Mouse (Mus musculus) induced T-regulatory cell, adult 2 months (primary cell): ENCODE measurements around the gene R3hdm4.
"Not testable (repeated sequence)": the region's sequence is repeated elsewhere in the genome, so short reads cannot be mapped to it uniquely, and the experiment has no call there.

ENCODE experiments used
- DNase-seq: peaks from one replicate; pipeline ENCODE4 v3.0.0-alpha.2; 2012; ENCODE audit warnings: low read depth

Gene R3hdm4

GRCm38 (mm10) chr10:79897316-79898245, 23.4 kb downstream of the R3hdm4 start:
- DNase-seq: peak; percentile 70

GRCm38 (mm10) chr10:79896814-79897213, 24.2 kb downstream of the R3hdm4 start:
- DNase-seq: no peak

DNA sequence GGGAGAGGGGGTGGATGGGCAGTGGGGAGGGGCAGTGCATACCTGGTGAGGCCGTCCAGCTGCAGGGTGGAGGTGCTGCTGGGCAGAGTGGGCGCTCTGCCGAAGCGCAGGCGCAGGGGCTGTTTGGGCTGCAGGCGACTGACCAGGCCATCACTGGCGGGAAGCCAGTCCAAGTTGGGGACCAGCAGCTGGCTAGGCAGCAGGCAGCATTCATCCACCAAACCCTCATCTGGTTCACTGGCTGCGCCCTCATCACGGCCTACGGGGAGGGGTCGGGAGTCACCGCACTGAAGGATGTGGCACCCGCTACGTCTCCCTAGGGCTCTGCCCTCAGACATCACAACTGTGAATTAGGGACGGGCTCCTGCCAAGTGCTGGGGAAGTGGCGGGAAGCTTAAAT, 24.7 kb downstream of the R3hdm4 start:
- no peak for DNase-seq

- peak; percentile 89 for DNase-seq
Observed at GRCm38 (mm10) chr10:79892451-79893118, 28.4 kb downstream of the R3hdm4 start.

GRCm38 (mm10) chr10:79890670-79891069, 30.3 kb downstream of the R3hdm4 start, which contains the start of gene Cfd:
TSS of gene Cfd (plus strand) at chr10:79890853.
- no peak for DNase-seq

DNA sequence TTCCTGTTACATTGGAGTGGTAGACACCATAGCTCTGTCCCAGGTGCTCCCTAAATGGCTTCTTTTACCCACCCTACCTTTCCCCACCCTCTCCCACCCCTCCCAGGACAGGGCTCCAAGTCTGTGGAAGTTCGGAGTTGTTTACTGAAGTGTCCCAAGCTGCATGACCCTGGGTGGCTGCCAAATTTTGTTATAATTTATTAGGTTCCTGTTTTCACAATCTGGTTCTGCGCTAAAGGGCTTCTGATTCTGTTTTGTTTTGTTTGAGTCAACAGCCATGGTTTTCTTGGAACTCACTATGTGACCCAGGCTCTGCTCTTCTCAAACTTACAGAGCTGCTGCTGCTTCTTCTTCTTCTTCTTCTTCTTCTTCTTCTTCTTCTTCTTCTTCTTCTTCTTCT, 31.6 kb downstream of the R3hdm4 start:
- no peak for DNase-seq

DNA sequence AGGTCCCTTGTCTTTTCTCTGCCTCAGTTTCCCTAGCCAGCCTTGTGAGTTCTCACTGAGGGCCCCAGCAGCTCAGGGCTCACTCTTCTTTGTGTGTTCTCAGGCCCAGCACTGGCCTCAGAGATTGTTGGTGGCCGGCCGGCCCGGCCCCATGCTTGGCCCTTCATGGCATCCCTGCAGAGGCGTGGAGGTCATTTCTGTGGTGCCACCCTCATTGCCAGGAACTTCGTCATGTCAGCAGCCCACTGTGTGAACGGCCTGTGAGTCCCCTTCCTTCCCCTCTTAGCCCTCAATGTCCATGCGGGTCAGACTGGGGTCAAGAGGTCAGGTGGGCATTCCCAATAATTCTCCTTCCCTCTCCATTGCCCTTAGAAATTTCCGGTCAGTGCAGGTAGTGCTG, 34.4 kb downstream of the R3hdm4 start:
- no peak for DNase-seq

- no peak for DNase-seq
Observed at GRCm38 (mm10) chr10:79886054-79886453, 35.0 kb downstream of the R3hdm4 start, which contains the start of gene Elane. TSS of gene Elane (plus strand) at chr10:79886247.

DNA sequence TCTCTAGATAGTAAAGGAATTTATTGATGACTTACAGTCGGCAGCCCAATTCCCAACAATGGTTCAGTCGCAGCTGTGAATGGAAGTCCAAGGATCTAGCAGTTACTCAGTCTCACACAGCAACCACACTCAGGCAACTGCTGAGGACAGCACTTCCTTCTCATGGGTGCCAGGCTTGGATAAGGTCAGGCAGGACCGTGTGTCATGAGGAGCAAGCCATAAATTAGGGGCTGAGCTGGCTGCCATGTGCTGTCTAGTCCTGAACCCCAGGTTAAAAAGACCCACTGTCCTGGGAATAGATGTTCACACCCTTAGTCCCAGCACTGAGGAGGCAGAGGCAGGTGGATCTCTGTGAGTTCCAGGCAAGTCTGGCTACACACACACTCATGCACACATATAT, 36.1 kb downstream of the R3hdm4 start:
- not testable (repeated sequence) for DNase-seq

DNA sequence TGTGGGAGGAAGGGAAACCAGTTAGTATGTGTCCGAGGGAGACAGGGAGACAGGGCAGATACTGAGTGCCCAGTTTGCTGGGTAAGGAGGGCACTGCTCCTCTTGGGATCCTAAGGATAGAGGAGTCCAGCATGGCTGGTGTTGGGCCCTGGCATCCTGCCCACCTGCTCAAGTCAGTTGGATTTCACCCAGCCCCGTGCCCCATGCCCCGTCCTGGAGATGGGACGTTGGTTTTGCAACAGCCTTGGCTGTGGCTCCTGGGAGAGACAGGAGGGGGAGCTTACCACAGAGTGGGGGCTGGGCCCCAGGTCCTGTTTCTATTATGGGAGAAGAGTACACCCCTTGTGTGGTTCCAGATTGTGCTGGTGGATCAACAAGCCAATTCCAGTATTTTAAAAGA, 36.6 kb downstream of the R3hdm4 start:
- no peak for DNase-seq

DNA sequence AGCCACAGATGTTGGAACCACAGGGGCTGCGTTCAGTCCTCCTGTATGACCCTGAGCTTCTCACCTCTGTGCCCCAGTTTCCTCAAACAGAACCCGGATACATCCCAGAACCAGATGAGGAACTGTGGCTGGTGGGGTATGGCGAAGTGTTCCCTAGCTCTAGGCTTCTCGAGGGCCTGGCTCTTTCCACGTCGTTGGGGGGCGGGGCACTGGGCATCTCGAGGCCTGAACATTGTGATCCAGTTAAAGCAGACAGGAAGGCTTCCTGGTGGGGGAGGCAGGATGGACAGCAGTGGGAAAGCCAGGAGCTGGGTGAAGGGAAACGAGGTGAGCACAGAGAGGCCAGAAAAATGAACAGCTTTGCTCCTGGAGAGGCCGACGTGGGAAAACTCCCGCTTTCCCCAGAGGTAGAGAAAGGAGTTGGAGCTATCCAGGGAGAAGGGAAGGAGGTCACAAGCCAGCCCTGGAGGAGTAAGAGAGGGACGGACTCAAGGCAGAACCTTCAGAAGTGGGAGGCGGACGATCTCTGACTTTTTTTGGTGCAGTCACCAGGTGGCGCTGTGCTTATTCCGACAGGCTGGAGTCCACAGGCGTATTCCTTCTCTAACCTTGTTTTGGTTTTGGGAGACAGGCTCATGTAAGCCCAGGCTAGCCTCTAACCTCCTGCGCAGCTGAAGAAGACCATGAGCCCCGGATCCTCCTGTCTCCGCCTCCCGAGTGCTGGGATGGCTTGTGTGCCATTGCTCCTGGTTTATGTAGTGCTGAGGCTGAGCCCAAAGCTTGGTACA, 37.5 kb downstream of the R3hdm4 start:
- DNase-seq: peak; percentile 89

- DNase-seq: peak; percentile 53
Observed at GRCm38 (mm10) chr10:79881981-79882380, 39.0 kb downstream of the R3hdm4 start.

DNA sequence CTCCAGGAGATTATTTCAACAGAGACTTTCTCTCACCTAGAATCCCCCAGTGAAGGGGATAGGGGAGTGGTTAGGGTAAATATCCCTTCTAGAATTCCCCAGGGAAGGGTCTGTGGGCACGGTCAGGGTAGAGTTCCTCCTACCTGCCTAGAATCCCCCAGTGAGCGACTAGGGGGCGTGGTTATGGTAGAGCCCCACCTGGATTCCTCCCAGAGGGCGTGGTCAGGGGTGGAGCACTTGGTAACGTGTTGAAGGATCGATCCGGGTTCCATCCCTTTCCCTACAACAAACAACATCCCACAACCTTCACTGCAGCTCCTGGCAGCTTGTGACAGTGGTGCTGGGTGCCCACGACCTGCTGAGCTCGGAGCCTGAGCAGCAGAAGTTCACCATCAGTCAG, 40.3 kb downstream of the R3hdm4 start:
- DNase-seq: peak; percentile 51

DNA sequence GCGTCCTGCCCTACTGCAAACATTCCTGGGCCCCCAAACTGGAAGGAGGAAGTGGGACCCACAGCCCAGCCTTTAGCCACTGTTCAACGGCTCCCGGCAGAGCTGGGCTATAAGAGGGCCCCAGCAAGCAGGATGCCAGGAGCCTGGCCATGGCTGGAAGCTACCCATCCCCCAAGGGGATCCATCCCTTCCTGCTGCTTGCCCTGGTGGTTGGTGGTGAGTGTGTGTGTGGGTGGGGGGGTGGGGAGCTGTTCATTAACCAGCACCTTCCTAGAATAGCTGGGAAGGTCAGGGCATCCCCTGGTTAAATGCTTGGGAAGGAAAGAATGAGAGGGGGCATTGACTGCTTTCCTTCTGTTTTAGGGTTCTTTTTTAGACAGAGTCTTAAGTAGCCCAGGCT, 41.5 kb downstream of the R3hdm4 start:
- no peak for DNase-seq

- DNase-seq: peak; percentile 56
Observed at GRCm38 (mm10) chr10:79877757-79878156, 43.3 kb downstream of the R3hdm4 start.

DNA sequence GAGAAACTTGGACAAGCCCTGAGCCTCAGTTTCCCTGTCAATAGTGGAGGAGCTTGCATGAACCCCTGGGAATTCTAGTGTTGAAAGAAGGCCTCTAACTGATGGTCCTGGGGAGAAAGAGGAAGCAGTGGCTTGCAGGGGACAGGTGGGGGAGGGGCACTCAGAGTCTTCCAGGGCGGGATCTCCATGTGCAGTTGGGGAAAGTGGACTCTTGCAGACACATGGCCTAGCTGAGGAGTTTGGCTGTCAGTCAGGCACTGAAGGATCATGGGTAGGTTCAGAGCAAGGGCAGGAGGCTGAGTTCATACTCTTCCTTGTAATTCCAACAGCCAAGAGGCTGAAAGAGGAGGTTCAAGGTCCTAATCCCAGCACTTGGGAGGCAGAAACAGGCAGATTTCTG, 43.8 kb downstream of the R3hdm4 start:
- DNase-seq: peak; percentile 21

GRCm38 (mm10) chr10:79874290-79874862, 46.6 kb downstream of the R3hdm4 start, which contains the start of the genes Prtn3 and Plppr3:
TSS of gene Prtn3 (plus strand) at chr10:79874476.
TSS of gene Plppr3 (minus strand) at chr10:79874634.
- DNase-seq: peak; percentile 55

DNA sequence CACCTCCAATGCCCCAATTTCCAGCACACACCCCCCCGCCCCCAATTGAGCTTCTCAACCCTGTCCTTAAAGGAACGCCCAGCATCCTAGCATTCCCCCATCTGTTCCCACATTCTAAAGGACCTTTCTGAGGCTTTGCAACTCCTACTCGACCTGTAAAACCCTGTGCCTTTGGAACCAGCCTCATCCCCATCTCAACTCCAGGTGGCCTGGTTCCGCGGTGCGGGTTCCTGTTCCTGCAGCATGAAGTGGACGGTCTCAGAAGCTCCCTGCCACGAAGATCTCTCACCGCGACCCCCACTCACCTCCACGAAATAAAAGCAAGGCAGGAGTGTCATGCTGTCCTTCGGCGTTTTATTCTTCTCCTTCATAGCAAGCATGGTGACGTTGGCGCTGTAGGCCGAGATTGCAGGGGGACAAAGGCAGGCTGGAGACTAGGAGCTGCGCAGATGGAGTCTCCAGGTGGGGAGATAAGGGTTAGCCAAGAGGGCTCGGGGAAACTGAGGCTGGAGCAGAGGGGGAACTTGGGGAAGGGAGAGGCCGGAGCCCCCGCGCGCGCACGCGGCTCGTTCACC, 47.2 kb downstream of the R3hdm4 start:
- DNase-seq: no peak

- DNase-seq: peak; percentile 29
Observed at GRCm38 (mm10) chr10:79873313-79873712, 47.7 kb downstream of the R3hdm4 start.

GRCm38 (mm10) chr10:79872862-79873261, 48.1 kb downstream of the R3hdm4 start:
- DNase-seq: no peak

DNA sequence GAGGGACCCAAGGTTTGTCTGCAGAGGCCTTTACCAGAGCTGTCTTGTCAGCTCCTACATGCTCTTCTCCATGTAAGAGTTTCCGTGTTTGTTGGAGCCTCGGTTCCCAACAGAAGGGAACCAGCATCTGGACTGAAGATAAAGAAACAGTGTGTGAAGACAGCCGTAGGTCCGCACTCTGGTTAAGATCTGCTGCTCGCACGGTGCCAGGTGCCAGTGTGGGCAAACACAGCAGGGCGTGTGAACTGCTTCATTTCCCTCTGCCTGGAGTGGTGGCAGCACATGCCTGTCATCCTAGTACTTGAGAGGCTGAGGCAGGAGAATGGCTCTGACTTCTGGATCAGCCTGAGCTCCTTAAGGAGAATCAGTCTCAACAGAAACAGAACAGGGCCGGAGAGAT, 49.2 kb downstream of the R3hdm4 start:
- no peak for DNase-seq
